Mouse (Mus musculus) lung, adult 18-20 months (tissue): ENCODE measurements around the gene Ccdc62.

ENCODE experiments used
- DNase-seq, 2 experiments: peaks; one replicate each; pipeline ENCODE4 v3.0.0; 2022; ENCODE audit warnings: mixed read lengths in 2 of 2

Gene Ccdc62

GRCm38 (mm10) chr5:123930508-123930989 lies at the start of gene Ccdc62:
Gene Ccdc62, plus strand, starts transcription at chr5:123930679.
- peak; percentile 92 to 95 for DNase-seq

GRCm38 (mm10) chr5:123880778-123881177 lies 49.7 kb upstream of the Ccdc62 start:
- no peak for DNase-seq

GRCm38 (mm10) chr5:123883891-123884290 lies 46.6 kb upstream of the Ccdc62 start:
- DNase-seq, result no peak

DNA sequence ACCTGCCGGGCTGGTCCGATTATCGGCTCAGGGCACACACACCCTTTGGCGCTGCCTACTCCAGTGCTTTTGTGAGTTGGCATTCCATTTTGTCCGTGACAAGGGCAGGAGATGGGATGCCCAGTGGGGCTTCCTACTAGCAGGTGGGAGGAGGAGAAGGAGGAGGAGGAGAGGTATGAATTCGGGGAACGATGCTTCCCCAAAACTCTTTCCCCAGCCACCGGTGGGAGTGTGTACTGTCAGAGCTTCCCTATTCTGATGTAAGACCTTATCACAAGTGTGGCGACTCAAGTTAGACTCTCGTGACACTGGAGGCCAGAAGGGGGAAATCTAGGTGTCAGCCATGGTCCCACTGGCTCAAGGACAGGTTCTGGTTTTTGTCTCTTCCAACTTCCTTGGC lies 46.1 kb upstream of the Ccdc62 start:
- DNase-seq, result no peak

- DNase-seq, result no peak
Measured at GRCm38 (mm10) chr5:123886365-123886764, 44.1 kb upstream of the Ccdc62 start.

- DNase-seq, result no peak
Measured at GRCm38 (mm10) chr5:123890312-123890711, 40.2 kb upstream of the Ccdc62 start.

DNA sequence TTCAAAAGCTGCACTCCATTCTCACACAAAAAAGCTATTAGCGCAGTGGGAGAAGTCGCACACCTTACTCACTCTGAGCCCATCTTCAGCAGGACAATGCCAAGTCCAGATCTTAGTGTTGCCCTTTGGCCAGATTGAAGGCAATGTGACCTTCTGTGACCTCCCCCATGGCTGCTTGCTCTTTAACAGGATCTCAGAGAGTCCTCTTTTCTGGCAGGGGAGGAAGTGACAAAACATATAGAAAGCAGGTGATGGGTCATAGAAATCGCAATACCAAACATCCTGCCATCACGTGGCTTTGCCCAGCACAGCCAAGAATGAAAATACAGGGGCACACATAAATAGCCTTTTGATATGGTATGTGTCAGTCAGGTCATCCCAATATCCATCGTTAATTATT lies 39.5 kb upstream of the Ccdc62 start:
- DNase-seq, result no peak

DNA sequence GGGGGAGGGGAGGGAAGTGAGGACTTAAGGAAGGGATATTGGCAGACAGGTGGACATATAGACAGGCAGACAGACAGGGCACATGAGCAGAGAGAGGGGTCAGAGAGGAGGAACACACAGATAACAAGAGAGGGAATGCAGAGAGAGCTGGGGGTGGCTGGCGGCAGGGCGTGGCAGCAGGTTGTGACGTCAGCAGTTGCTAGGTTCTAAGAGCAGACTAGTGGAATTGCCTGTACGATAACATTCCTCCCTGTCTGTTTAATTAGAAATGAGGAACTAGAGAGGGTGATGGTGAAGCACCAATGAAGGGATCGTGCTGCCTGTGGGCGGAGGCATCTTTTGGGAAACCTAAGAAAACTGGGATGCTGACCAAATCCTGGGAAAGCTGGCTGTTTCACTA lies 38.8 kb upstream of the Ccdc62 start:
- no peak for DNase-seq

- DNase-seq, result no peak
Measured at GRCm38 (mm10) chr5:123893520-123893919, 37.0 kb upstream of the Ccdc62 start.

DNA sequence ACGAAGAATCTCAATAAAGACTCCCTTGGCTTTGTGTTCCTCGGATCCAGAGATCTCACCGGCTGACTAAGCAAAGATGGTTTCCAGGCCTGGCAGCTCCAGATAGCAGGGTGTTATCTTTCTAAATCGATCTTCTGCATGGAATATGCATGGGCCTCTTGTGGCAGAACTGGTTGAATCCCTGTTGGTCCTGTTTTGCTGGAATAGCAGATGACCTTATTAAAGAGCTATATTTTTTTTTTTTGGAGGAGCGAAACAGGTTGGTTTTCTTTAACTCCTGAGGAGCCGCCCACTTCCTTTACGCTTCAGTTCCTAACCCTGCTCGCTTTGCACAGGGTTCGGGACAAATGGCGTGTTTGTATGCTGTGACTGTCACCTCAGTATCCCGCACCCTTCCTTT lies 34.1 kb upstream of the Ccdc62 start:
- DNase-seq, result no peak

GRCm38 (mm10) chr5:123897352-123897751 lies 33.1 kb upstream of the Ccdc62 start:
- DNase-seq, result peak; percentile 17 to 24

DNA sequence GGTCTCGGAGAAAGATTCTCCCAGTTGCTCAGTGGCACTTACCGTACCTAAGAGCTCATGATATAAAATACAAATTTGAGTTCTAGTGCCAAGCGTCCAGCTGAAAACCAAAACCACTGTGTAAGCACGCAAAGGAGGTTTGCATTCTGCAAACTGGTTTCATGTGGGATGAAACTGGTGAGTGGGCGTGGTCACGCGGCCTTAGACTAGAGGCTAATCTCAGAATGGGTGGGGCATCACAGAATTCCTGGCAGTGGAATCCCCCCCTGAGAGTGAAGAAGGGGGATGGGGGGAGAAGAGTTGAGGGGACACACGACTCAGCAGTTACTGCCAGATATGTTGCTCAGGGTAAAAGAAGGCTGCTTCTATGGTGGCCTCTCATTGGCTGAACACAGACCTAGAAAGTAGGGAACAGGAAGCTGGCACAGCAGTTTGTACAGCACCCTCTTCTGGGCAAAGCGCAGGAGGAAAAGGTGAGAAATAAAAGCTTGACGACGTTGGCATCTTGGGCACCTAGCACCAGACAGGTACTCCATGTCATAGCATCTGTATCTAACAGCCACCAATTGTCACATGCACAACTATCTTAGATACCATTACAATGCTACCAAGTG lies 26.3 kb upstream of the Ccdc62 start:
- peak; percentile 33 to 48 for DNase-seq

DNA sequence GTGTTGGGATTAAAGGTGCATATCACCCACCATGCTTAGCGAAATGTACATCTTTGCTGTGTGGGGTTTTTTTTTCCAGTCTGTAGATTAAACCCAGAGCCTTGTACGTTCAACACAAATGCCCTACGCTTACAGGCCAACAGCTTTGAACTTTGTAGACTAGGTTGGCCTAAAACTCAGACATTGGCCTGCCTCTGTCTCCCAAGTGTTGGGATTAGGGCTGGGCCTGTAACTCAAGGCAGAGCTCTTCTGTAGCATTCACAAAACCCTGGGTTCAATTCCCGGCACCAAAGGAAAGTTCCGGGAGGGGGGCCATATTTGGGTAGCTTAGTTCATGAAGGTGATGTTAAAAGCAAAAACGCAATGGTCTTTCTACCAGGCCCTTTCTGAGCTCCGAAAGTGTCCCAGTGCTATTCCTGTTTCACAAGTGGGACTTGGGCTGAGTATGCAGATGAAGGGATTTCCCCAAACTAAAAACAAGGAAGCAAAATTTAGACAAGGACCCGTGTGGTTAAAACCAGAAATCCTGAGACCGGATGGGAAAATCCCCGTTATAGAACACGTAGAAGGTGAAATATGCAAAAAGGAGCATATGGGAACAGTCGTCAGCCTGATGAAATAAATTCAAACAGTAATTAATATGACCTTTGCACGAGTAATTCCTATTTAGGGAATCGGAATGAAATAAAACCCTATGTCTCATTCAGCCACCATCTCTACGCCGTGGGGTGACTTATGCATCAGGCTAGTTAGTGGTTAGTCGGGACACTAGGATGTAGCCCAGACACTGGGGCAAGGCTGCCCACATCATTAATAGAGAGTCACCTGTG lies 24.1 kb upstream of the Ccdc62 start:
- peak in 1 of 2 experiments; percentile 7 for DNase-seq

GRCm38 (mm10) chr5:123906976-123907630 lies 23.4 kb upstream of the Ccdc62 start, which contains the start of gene Denr:
Gene Denr, plus strand, starts transcription at chr5:123907175.
- peak; percentile 98 to 99 for DNase-seq

DNA sequence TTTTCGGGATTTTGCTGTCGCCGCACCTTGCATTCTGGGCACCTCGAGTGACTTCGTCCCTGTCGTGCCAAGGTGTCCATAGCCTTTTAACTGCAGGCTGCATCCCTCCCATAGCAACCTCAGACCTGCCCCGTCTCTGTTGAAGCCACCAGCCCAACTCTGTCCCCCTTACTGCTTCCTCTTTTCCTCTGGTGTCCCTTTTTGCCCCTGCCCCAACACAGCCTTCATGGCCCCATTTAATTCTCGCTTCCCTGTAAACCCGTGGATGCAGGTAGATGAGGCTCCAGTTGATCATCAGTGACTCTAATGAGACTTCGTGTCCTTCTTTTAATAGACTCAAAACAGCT lies 22.9 kb upstream of the Ccdc62 start:
- DNase-seq, result no peak

DNA sequence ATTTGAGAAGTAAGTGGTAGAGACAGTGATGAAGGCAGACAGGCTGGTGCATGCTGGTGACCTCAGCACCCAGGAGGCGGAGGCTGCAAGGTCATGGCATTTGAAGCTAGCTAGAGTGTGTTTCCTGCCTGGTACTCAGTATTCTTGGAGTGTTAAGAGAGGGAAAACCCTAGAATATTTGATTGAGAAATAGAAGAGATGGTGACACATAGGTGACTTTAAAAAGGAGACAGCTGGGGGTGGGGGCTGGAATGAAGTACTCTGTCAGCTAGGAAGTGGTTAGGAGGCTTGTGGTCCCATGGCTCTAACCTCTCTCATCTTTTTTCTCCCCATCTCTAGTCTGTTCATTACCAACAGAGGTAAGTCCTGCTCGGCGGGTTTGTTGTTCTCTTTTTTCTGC lies 15.6 kb upstream of the Ccdc62 start:
- no peak for DNase-seq

DNA sequence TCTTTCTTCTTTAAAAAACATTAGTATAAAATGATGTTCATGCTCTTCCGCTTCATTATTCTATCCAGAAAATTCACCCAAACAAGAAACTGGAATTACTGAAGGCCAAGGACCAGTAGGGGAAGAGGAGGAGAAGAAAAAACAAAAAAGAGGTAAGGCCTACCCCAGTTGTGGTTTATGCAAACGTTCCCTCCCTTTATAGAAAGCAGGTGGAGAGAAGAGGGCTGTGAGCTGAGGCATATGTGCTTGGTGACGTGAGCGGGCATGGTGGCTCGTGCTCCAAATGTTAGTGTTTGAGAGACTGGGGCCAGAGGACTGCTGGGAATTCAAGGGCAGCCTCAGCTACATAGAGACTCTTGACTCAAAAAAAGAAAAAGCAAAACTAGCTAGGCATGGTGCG lies 8.4 kb upstream of the Ccdc62 start:
- DNase-seq, result no peak

DNA sequence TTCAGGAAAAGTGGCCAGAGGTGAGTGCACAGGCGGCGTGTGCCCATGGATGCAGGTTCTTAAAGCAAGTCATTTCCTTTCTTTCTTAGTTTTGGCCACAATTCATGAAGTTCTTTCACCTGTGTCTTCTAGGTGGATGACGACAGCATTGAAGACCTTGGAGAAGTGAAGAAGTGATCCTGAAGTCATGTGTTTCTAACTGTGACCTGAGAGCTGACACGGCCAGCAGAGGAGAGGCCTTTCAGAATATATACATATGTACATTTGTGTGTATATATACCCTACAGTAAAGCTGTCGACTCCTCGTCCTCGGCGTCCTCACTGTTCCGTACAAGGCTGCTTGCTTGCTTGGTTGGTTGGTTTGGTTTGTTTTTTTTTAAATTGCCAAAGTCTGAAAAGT lies 3.4 kb upstream of the Ccdc62 start, which contains the start of gene Gm43518:
TSS of gene Gm43518 (plus strand) at position 301 of the 400 bp plus-strand sequence.
- no peak for DNase-seq

GRCm38 (mm10) chr5:123931131-123931530 lies 652 bp downstream of the Ccdc62 start:
- no peak for DNase-seq

DNA sequence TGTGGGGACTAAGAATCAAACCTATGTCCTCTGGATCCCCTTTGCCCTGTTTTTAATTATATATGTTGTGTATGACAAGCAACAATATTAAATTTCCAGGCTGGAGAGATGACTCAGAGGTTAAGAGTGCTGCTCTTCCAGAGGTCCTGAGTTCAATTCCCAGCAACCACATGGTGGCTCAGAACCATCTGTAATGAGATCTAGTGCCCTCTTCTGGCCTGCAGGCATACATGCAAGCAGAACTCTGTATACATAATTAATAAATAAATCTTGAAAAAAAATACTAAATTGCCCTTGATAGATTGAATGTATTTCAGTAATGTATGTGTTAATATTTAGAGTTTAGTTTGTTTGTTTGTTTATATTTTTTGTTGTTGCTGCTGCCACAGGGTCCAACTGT lies 2.4 kb downstream of the Ccdc62 start:
- DNase-seq, result no peak

GRCm38 (mm10) chr5:123933556-123933955 lies 3.1 kb downstream of the Ccdc62 start:
- no peak for DNase-seq

- DNase-seq, result no peak
Measured at GRCm38 (mm10) chr5:123933957-123934591, 3.6 kb downstream of the Ccdc62 start.

- DNase-seq, result no peak
Measured at GRCm38 (mm10) chr5:123935931-123936330, 5.5 kb downstream of the Ccdc62 start.
